ENCODE assay signal across 22 mouse cellular contexts in the genomic region with DNA sequence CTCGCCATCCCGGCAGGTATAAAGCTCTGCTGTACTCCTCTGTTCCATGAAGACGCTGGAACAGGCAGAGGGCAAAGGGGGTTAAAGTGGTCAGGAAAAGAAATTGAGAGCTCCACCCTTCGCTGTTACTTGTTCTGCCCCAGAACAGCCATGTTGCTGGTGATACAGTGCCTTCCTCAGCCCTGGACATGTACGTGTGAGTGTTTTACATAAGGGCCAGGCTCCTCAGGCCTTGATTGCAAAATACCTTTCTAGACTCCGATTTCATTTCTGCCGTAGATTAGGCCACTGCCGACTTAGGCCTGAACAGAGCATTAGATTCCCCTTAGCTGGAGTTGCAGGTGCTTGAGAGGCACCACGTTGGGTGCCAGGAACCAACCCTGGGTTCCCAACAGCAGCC.
DNase-seq lines count a peak whose midpoint lies in the region; ATAC-seq and TF ChIP-seq lines count a peak whose summit lies in the region.
"Had no signal": no experiment of that assay in that cellular context is flagged by ENCODE, and none has a peak within 500 bp of the region (broad histone marks: within the 10 kb centered on the region; RNA-seq: fewer than 3 reads in every experiment).

No protein-coding gene starts in this region.

- peaks cover 5% of the 10 kb centered on the region; the same call in 1 of the 2 replicates for H3K27me3 ChIP-seq in liver, embryonic 12.5 days (replicated peaks)
- no peaks in the 10 kb centered on the region for H3K27me3 ChIP-seq in midbrain, embryonic 11.5 days (ENCODE audit: control insufficient read depth, insufficient read depth, low read length)
- no peaks in the 10 kb centered on the region for H3K27me3 ChIP-seq in midbrain, embryonic 16.5 days (ENCODE audit: control insufficient read depth, insufficient read depth, low read depth, low read length)
- H3K27me3 ChIP-seq in stomach, postnatal 0 days (ENCODE audit: control insufficient read depth, insufficient read depth, low read length): no peaks in the 10 kb centered on the region
- H3K27me3 ChIP-seq: forebrain, embryonic 13.5 days; hindbrain, embryonic 13.5 days; Patski had no signal

- no peak for DNase-seq in liver
- DNase-seq in midbrain, embryonic 11.5 days (ENCODE audit: low spot score, missing footprints): peak; percentile 71
- no peak for DNase-seq in left cerebral cortex, postnatal 10 days (ENCODE audit: extremely low spot score in 1 of 2, low spot score in 2 of 2)
- DNase-seq in stomach, postnatal 0 days (ENCODE audit: low spot score): no peak
- DNase-seq: adrenal gland, postnatal 10 days; adrenal gland, postnatal 36 days; cerebellum, adult 18-20 months; cerebellum, adult 9-10 months; cerebellum, postnatal 14 days; gastrocnemius, postnatal 25 days; heart, postnatal 36 days had no signal

- H3K9ac ChIP-seq in liver, embryonic 12.5 days: no peak overlapping the region
- H3K9ac ChIP-seq in midbrain, embryonic 11.5 days (ENCODE audit: low read length): no peak overlapping the region
- no peak overlapping the region for H3K9ac ChIP-seq in midbrain, embryonic 16.5 days (ENCODE audit: low read depth, low read length)
- no peak overlapping the region for H3K9ac ChIP-seq in stomach, postnatal 0 days (ENCODE audit: low read length)
- H3K9ac ChIP-seq: forebrain, embryonic 13.5 days; hindbrain, embryonic 13.5 days had no signal

- no peak for ATAC-seq in liver, embryonic 12.5 days
- ATAC-seq in midbrain, embryonic 11.5 days (ENCODE audit: low FRiP score): no peak
- no peak for ATAC-seq in midbrain, embryonic 16.5 days
- ATAC-seq in granulocyte monocyte progenitor cell, adult 5-6 weeks (replicated peaks; ENCODE audit: poor library complexity, severe bottlenecking): peak; percentile 11; the same call in 1 of the 2 replicates
- no peak for ATAC-seq in stomach, postnatal 0 days (ENCODE audit: low FRiP score, low TSS enrichment)
- ATAC-seq: forebrain, embryonic 13.5 days; hindbrain, embryonic 16.5 days; Patski had no signal

- no peak overlapping the region for H3K4me2 ChIP-seq in liver, embryonic 12.5 days
- no peak overlapping the region for H3K4me2 ChIP-seq in midbrain, embryonic 11.5 days
- no peak overlapping the region for H3K4me2 ChIP-seq in midbrain, embryonic 16.5 days (ENCODE audit: low read length)
- H3K4me2 ChIP-seq in stomach, postnatal 0 days (replicated peaks; ENCODE audit: low read depth): no peak overlapping the region
- H3K4me2 ChIP-seq: forebrain, embryonic 13.5 days; heart, embryonic 11.5 days; hindbrain, embryonic 13.5 days had no signal

- peak overlapping the region; percentile 89 for H3K27ac ChIP-seq in liver, embryonic 12.5 days
- no peak overlapping the region for H3K27ac ChIP-seq in midbrain, embryonic 11.5 days (ENCODE audit: low read depth, low read length)
- H3K27ac ChIP-seq in midbrain, embryonic 16.5 days (ENCODE audit: low read length): no peak overlapping the region
- H3K27ac ChIP-seq in stomach, postnatal 0 days (replicated peaks): no peak overlapping the region
- H3K27ac ChIP-seq: forebrain, embryonic 10.5 days; forebrain, embryonic 13.5 days; hindbrain, embryonic 10.5 days; hindbrain, embryonic 13.5 days had no signal

- TF ChIP-seq EP300 in stomach, postnatal 0 days (optimal IDR thresholded peaks at IDR 0.05): no peak

- no peak overlapping the region for H3K4me3 ChIP-seq in liver, embryonic 12.5 days
- H3K4me3 ChIP-seq in midbrain, embryonic 11.5 days (ENCODE audit: low read depth, low read length): no peak overlapping the region
- H3K4me3 ChIP-seq in midbrain, embryonic 16.5 days (ENCODE audit: low read depth, low read length): no peak overlapping the region
- H3K4me3 ChIP-seq in stomach, postnatal 0 days (ENCODE audit: low read depth, low read length): no peak overlapping the region
- H3K4me3 ChIP-seq: forebrain, embryonic 10.5 days; forebrain, embryonic 13.5 days; hindbrain, embryonic 10.5 days; hindbrain, embryonic 13.5 days had no signal

- TF ChIP-seq CTCF in stomach, postnatal 0 days (IDR thresholded peaks at IDR 0.05; ENCODE audit: low read depth): no peak

- intact Hi-C loops in left cerebral cortex, postnatal 10 days (cut with DNase I): no loop called here

- H3K9me3 ChIP-seq in liver, embryonic 12.5 days (replicated peaks): no peaks in the 10 kb centered on the region
- H3K9me3 ChIP-seq in midbrain, embryonic 11.5 days (ENCODE audit: control insufficient read depth, low read length): no peaks in the 10 kb centered on the region
- H3K9me3 ChIP-seq in midbrain, embryonic 16.5 days (replicated peaks; ENCODE audit: control insufficient read depth, low read length, poor library complexity, severe bottlenecking): peaks cover 7% of the 10 kb centered on the region; the same call in 1 of the 2 replicates
- H3K9me3 ChIP-seq in stomach, postnatal 0 days (ENCODE audit: control insufficient read depth, low read length): no peaks in the 10 kb centered on the region
- H3K9me3 ChIP-seq: G1E had no signal

- peaks cover 50% of the 10 kb centered on the region for H3K4me1 ChIP-seq in liver, embryonic 12.5 days
- H3K4me1 ChIP-seq in midbrain, embryonic 11.5 days (ENCODE audit: control insufficient read depth, insufficient read depth, low read length): no peaks in the 10 kb centered on the region
- no peaks in the 10 kb centered on the region for H3K4me1 ChIP-seq in midbrain, embryonic 16.5 days (ENCODE audit: control insufficient read depth, insufficient read depth, low read length)
- no peaks in the 10 kb centered on the region for H3K4me1 ChIP-seq in stomach, postnatal 0 days (replicated peaks; ENCODE audit: control insufficient read depth, insufficient read depth)
- H3K4me1 ChIP-seq: forebrain, embryonic 13.5 days; hindbrain, embryonic 13.5 days had no signal

- WGBS in liver, embryonic 12.5 days (ENCODE audit: insufficient replicate concordance): 78% methylated on average over 9 of the region's 9 CpGs
- 94% methylated on average over 9 of the region's 9 CpGs for WGBS in midbrain, embryonic 11.5 days
- 94% methylated on average over 9 of the region's 9 CpGs for WGBS in midbrain, embryonic 16.5 days
- WGBS in stomach, postnatal 0 days: 90% methylated on average over 9 of the region's 9 CpGs

- H3K36me3 ChIP-seq in liver, embryonic 12.5 days: no peaks in the 10 kb centered on the region
- H3K36me3 ChIP-seq in midbrain, embryonic 11.5 days (ENCODE audit: control insufficient read depth, insufficient read depth, low read length): no peaks in the 10 kb centered on the region
- H3K36me3 ChIP-seq in midbrain, embryonic 16.5 days (ENCODE audit: control insufficient read depth, insufficient read depth, low read length): no peaks in the 10 kb centered on the region
- H3K36me3 ChIP-seq in stomach, postnatal 0 days (ENCODE audit: control insufficient read depth, insufficient read depth, low read length): no peaks in the 10 kb centered on the region
- H3K36me3 ChIP-seq: forebrain, embryonic 10.5 days; G1E had no signal
